Mouse (Mus musculus) limb, embryonic 14.5 days (tissue): ENCODE data around the gene Rgs1. TPM values are rescaled to one million over a fixed set of nuclear protein-coding genes. Genes with fewer than 3 reads are reported as not detected.

Source experiments
- ATAC-seq: fragments of 200-750 bp; cut with Nextera tagmentation; 2 replicates; pipeline ENCODE4 v1.8.0; 2017; ENCODE audit warnings: low read depth, moderate number of reproducible peaks, moderate TSS enrichment; ENCODE audit not compliant: low FRiP score
- DNase-seq: peaks from one replicate; pipeline ENCODE4 v3.0.0-alpha.2; 2015; ENCODE audit warnings: low spot score
- H3K27ac ChIP-seq: fragments of 300-500 bp; sonication (generic); replicated peaks from 2 replicates; pipeline ENCODE4 v1.5.1; 2014; ENCODE audit warnings: low read depth, mild to moderate bottlenecking, low read length, moderate library complexity, mixed read lengths
- H3K27me3 ChIP-seq: fragments of 300-500 bp; sonication (generic); 2 replicates; pipeline ENCODE4 v1.6.1; 2014; ENCODE audit warnings: low read length, mixed read lengths; ENCODE audit not compliant: control insufficient read depth, insufficient read depth
- H3K36me3 ChIP-seq: fragments of 300-500 bp; sonication (generic); 2 replicates; pipeline ENCODE4 v1.6.1; 2014; ENCODE audit warnings: mild to moderate bottlenecking, low read length, moderate library complexity, mixed read lengths; ENCODE audit not compliant: control insufficient read depth, insufficient read depth
- H3K4me1 ChIP-seq: fragments of 300-500 bp; sonication (generic); 2 replicates; pipeline ENCODE4 v1.6.1; 2014; ENCODE audit warnings: antibody characterized with exemption, low read length, mixed read lengths; ENCODE audit not compliant: control insufficient read depth, insufficient read depth
- H3K4me2 ChIP-seq: fragments of 300-500 bp; sonication (generic); replicated peaks from 2 replicates; pipeline ENCODE4 v1.6.1; 2014; ENCODE audit warnings: low read depth, mild to moderate bottlenecking, low read length, moderate library complexity; ENCODE audit not compliant: severe bottlenecking
- H3K4me3 ChIP-seq: fragments of 300-500 bp; sonication (generic); replicated peaks from 2 replicates; pipeline ENCODE4 v1.5.1; 2014; ENCODE audit warnings: low read length
- H3K9ac ChIP-seq: fragments of 300-500 bp; sonication (generic); 2 replicates; pipeline ENCODE4 v1.6.1; 2014; ENCODE audit warnings: mild to moderate bottlenecking, low read depth, low read length, moderate library complexity; ENCODE audit not compliant: severe bottlenecking
- H3K9me3 ChIP-seq: fragments of 300-500 bp; sonication (generic); 2 replicates; pipeline ENCODE4 v1.6.1; 2016; ENCODE audit warnings: low read length; ENCODE audit not compliant: control insufficient read depth
- POLR2A ChIP-seq: fragments of 200-500 bp; IDR thresholded peaks from 2 replicates; pipeline ENCODE4 v1.8.0; 2012; ENCODE audit warnings: inconsistent platforms, mild to moderate bottlenecking, moderate library complexity, borderline replicate concordance; ENCODE audit not compliant: insufficient read depth, insufficient read length; ENCODE audit errors: extremely low read depth
- WGBS: fragments of 180-500 bp; shearing (Covaris S2); extraction: QIAGEN DNeasy Blood & Tissue Kit; methylation state at CpG from one replicate; pipeline ENCODE4 v1.1.7; 2014; 5-methylcytosine and 5-hydroxymethylcytosine counted together
- polyA plus RNA-seq, 2 experiments: library from polyadenylated mRNA; depleted of rRNA in 1 of 2; stranded (reverse) in 1 of 2; unstranded in 1 of 2; fragments of >200 nt; fragmentation: Nextera tagmentation in 1 of 2; extraction: Ambion mirVana in 1 of 2; gene quantifications; 2 replicates each; pipeline versions ENCODE4 v1.2.1 to v1.2.3; 2012 to 2014

Rgs1 gene
- polyA plus RNA-seq, 2 experiments: 0.34 to 0.51 TPM

DNA sequence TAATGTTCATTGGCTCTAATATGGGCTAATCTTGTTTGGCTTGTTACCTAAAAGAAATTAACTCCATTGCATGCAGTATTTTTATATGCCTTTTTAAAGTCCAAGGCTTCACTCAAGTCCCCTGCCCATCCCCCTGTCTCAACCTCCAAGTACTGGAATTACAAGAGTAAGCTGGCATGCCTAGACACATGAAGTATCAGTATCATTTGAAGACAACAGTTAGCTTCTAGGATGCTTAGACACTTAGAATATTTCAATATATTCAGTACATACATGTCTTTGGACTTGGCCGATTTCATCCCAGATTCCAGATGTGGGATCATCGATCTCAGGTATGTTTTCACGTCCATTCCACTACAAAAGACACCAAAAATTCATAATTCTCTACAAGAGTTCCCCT lies 836 bp downstream of the Rgs1 start:
- no peaks in the 10 kb centered on the region for H3K9me3 ChIP-seq
- no peak overlapping the region for H3K4me3 ChIP-seq
- H3K36me3 ChIP-seq: no peaks in the 10 kb centered on the region
- H3K4me2 ChIP-seq: no peak overlapping the region
- 78% methylated on average over 3 of the region's 3 CpGs for WGBS
- ATAC-seq (no peak), DNase-seq (no peak)
- no peak for TF ChIP-seq POLR2A
- no peaks in the 10 kb centered on the region for H3K27me3 ChIP-seq
- no peak overlapping the region for H3K27ac ChIP-seq
- no peak overlapping the region for H3K9ac ChIP-seq
- no peaks in the 10 kb centered on the region for H3K4me1 ChIP-seq

DNA sequence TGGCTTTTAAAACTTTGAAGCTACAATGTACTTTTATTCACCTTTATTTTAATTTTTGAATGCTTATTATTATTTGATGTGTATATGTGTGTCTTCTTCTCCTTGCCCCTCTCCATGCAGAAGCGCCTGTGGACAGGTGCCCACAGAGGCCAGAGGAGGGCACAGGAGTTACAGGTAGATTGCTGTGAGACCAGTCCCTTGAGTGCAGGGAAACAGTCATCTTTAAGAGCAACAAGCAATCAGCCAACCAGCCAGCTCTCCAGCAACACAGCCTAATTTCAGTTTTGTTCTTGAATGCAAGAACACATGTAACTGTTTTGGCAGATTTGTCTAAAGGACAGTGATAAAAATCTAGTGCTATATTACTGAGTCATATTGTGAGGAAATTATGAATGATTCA lies 1.7 kb downstream of the Rgs1 start:
- no peak for TF ChIP-seq POLR2A
- no peak overlapping the region for H3K4me3 ChIP-seq
- H3K4me2 ChIP-seq: no peak overlapping the region
- ATAC-seq: no peak
- H3K9me3 ChIP-seq: no peaks in the 10 kb centered on the region
- H3K27ac ChIP-seq: no peak overlapping the region
- H3K9ac ChIP-seq: no peak overlapping the region
- no peaks in the 10 kb centered on the region for H3K4me1 ChIP-seq
- whole genome bisulfite sequencing: 79% methylated on average over 1 of the region's 1 CpGs
- no peak for DNase-seq
- H3K27me3 ChIP-seq: no peaks in the 10 kb centered on the region
- no peaks in the 10 kb centered on the region for H3K36me3 ChIP-seq

DNA sequence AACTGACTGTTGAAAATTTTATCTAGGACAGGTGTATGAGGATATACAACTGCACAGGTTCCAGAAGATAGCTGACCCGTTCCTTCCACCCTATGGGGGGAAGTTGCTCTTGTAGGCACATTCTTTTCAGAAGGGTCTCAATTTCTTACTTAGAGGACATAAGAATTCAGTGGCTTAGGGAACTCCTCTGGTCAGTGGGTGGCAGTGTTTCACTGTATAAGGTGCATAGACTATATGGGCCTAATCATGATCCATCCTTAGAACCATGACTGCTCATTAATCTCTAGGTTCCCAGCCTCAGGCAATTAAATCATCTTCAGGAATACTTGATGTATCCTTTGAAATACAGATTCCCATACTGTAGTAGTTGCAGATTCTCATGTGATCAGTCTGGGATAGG lies 5.5 kb downstream of the Rgs1 start:
- Histone ChIP-seq H3K9ac (no peak overlapping the region), H3K27ac (no peak overlapping the region), H3K9me3 (no peaks in the 10 kb centered on the region), H3K4me3 (no peak overlapping the region), H3K27me3 (no peaks in the 10 kb centered on the region), H3K4me1 (no peaks in the 10 kb centered on the region), H3K4me2 (no peak overlapping the region), H3K36me3 (no peaks in the 10 kb centered on the region)
- WGBS: 76% methylated on average over 1 of the region's 1 CpGs
- peak; percentile 37; the same call in 1 of the 2 replicates for ATAC-seq
- TF ChIP-seq POLR2A: no peak
- peak; percentile 16 for DNase-seq

DNA sequence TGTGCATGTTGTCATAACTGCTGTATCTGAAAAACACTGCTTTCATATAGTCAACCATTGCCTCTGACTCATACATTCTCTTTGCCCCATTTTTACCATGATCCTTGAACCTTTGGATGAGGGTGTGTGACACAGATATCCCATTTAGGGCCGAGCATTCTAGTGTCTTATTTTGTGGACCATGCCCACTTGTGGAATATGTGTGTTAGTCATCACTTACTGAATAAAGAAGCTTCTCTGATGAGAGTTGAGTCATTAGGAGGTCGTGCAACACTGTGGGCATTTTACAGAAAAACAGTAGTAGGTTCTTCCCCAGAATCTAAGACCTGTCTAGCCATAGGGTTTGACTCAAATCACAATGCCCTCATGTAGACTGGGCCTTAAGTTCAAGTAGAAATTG lies 9.8 kb downstream of the Rgs1 start:
- Histone ChIP-seq H3K36me3 (no peaks in the 10 kb centered on the region), H3K27me3 (no peaks in the 10 kb centered on the region), H3K9me3 (no peaks in the 10 kb centered on the region), H3K4me1 (no peaks in the 10 kb centered on the region), H3K4me2 (no peak overlapping the region), H3K9ac (no peak overlapping the region), H3K27ac (no peak overlapping the region), H3K4me3 (no peak overlapping the region)
- 78% methylated on average over 2 of the region's 2 CpGs for WGBS
- ATAC-seq (no peak), DNase-seq (no peak)
- no peak for TF ChIP-seq POLR2A

DNA sequence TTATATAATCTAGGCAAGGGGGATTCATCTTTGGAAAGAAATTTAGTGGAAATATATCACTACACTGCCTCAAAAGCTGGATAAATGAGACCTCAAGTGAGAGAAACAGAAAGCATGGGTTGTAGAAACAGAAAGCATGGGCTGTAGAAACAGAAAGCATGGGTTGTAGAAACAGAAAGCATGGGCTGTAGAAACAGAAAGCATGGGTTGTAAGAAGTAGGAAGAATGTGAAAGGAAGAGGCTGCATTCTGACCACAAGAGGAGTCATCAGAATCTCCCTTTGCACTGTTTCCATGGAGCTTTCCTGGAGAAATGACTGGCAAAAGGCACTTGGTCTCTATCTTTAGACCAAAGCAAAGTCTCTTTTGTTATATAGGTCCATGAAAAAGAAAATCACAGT lies 33.8 kb downstream of the Rgs1 start:
- Histone ChIP-seq H3K9me3 (no peaks in the 10 kb centered on the region), H3K4me1 (no peaks in the 10 kb centered on the region), H3K4me2 (no peak overlapping the region), H3K4me3 (no peak overlapping the region), H3K36me3 (no peaks in the 10 kb centered on the region), H3K9ac (no peak overlapping the region), H3K27me3 (no peaks in the 10 kb centered on the region), H3K27ac (no peak overlapping the region)
- no peak for DNase-seq
- no peak for ATAC-seq
- no peak for TF ChIP-seq POLR2A

DNA sequence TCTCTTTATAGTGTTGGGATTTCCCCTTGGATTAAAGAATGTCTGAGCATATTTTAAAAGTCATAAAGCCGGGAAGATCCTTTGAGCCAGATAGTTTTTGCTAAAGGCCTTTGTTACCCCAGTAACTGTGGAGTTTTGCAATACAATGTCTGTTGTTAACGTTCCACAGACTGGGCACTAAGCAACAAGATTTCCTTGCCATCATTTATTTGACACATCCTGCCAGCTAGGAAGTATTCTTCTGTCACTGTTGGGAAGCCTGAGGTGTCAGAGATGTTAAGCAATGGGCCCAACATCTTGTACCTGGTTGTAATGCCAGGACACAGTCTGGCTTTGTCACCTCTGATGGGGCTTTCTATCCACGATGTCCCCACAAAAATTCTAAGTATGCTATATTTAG lies 38.1 kb downstream of the Rgs1 start:
- TF ChIP-seq POLR2A: no peak
- Histone ChIP-seq H3K36me3 (no peaks in the 10 kb centered on the region), H3K9ac (no peak overlapping the region), H3K9me3 (no peaks in the 10 kb centered on the region), H3K4me3 (no peak overlapping the region), H3K27me3 (no peaks in the 10 kb centered on the region), H3K4me1 (no peaks in the 10 kb centered on the region), H3K4me2 (no peak overlapping the region), H3K27ac (no peak overlapping the region)
- ATAC-seq (no peak), DNase-seq (no peak)
- WGBS: 63% methylated on average over 3 of the region's 3 CpGs
